Mouse (Mus musculus) liver, postnatal 0 days (tissue): ENCODE results near the gene Pdpn.

Experiments used
- CTCF ChIP-seq: sonication (generic); IDR thresholded peaks from 2 replicates; pipeline ENCODE4 v1.5.1; 2016; ENCODE audit warnings: antibody characterized with exemption, low read depth
- EP300 ChIP-seq: IDR thresholded peaks from 2 replicates; pipeline ENCODE4 v1.6.1; 2016; ENCODE audit warnings: antibody characterized with exemption, low read depth, mild to moderate bottlenecking

GRCm38 (mm10) chr4:143277319-143277718 is 22.0 kb downstream of the Pdpn start:
- TF ChIP-seq CTCF (no peak), EP300 (no peak)
